Mouse (Mus musculus): ENCODE results near the gene Nipsnap1. TPM values are rescaled to one million over a fixed set of nuclear protein-coding genes. Genes with fewer than 3 reads are reported as not detected.

Nipsnap1 gene
- total RNA-seq, 4 experiments from 2014 or later, result 89.8 to 108 (median 95.7) TPM

- DNase-seq (ENCODE audit: low spot score in 2 of 2), result peak in 1 of 2 experiments; percentile 74
These were observed 8.0 kb upstream of the Nipsnap1 start for GRCm38 (mm10) chr11:4865645-4866251.

GRCm38 (mm10) chr11:4874551-4874950 lies 800 bp downstream of the Nipsnap1 start:
- DNase-seq (ENCODE audit: low spot score in 2 of 2), result no peak

- no peak for DNase-seq (ENCODE audit: low spot score in 2 of 2)
These were observed 7.3 kb downstream of the Nipsnap1 start for GRCm38 (mm10) chr11:4881087-4881486.

- DNase-seq (ENCODE audit: low spot score in 2 of 2), result no peak
These were observed 9.3 kb downstream of the Nipsnap1 start for GRCm38 (mm10) chr11:4882892-4883627.

- peak in 1 of 2 experiments; percentile 35 for DNase-seq (ENCODE audit: low spot score in 2 of 2)
These were observed 11.7 kb downstream of the Nipsnap1 start for GRCm38 (mm10) chr11:4885385-4885903.

- DNase-seq (ENCODE audit: low spot score in 2 of 2), result no peak
These were observed 13.2 kb downstream of the Nipsnap1 start for GRCm38 (mm10) chr11:4886987-4887386.

- peak; percentile 75 to 79 for DNase-seq (ENCODE audit: low spot score in 2 of 2)
These were observed 21.4 kb downstream of the Nipsnap1 start, which contains the start of gene Thoc5 for GRCm38 (mm10) chr11:4894848-4895816. Thoc5 (plus strand) TSS chr11:4895320.

GRCm38 (mm10) chr11:4900437-4900836 lies 26.7 kb downstream of the Nipsnap1 start:
- DNase-seq (ENCODE audit: low spot score in 2 of 2), result no peak

GRCm38 (mm10) chr11:4901956-4902355 lies 28.2 kb downstream of the Nipsnap1 start:
- no peak for DNase-seq (ENCODE audit: low spot score in 2 of 2)

- no peak for DNase-seq (ENCODE audit: low spot score in 2 of 2)
These were observed 32.5 kb downstream of the Nipsnap1 start for GRCm38 (mm10) chr11:4906231-4906630.

- DNase-seq (ENCODE audit: low spot score in 2 of 2), result peak in 1 of 2 experiments; percentile 60
These were observed 42.3 kb downstream of the Nipsnap1 start for GRCm38 (mm10) chr11:4916068-4916467.

- DNase-seq (ENCODE audit: low spot score in 2 of 2), result no peak
These were observed 47.5 kb downstream of the Nipsnap1 start for GRCm38 (mm10) chr11:4921281-4921680.

- DNase-seq (ENCODE audit: low spot score in 2 of 2), result no peak
These were observed 48.0 kb downstream of the Nipsnap1 start for GRCm38 (mm10) chr11:4921751-4922150.

GRCm38 (mm10) chr11:4927224-4927623 lies 53.5 kb downstream of the Nipsnap1 start:
- DNase-seq (ENCODE audit: low spot score in 2 of 2), result no peak

GRCm38 (mm10) chr11:4931009-4931601 lies 57.4 kb downstream of the Nipsnap1 start:
- no peak for DNase-seq (ENCODE audit: low spot score in 2 of 2)

- no peak for DNase-seq (ENCODE audit: low spot score in 2 of 2)
These were observed 62.5 kb downstream of the Nipsnap1 start for GRCm38 (mm10) chr11:4936243-4936642.

Small RNA genes lying within 50 kb of the gene (microRNA-seq; reads per million reads assigned to microRNA genes)
- 0.51 to 4.1 reads per million in 2 experiments for gene Mir6918

Other genes with a start within 250 kb of the Nipsnap1 start
- gene Ascc2, start 236.2 kb upstream of the Nipsnap1 start, total RNA-seq (2022), result 10 to 100 TPM; 23.2 to 28.2 (median 24.6) TPM
- gene Uqcr10, start 169.6 kb upstream of the Nipsnap1 start, total RNA-seq (2022), result 100 to 1,000 TPM; 342 to 372 (median 351) TPM
- gene Zmat5, start 169.3 kb upstream of the Nipsnap1 start, total RNA-seq (2022), result 10 to 100 TPM; 30.9 to 38.1 (median 34.9) TPM
- 100 to 1,000 TPM; 253 to 297 (median 281) TPM for gene Cabp7, start 127.2 kb upstream of the Nipsnap1 start, total RNA-seq (2022)
- gene Nf2, start 24.4 kb upstream of the Nipsnap1 start, total RNA-seq (2022), result 10 to 100 TPM; 88.0 to 96.1 (median 90.3) TPM
- 10 to 100 TPM; 38.6 to 43.8 (median 41.4) TPM for gene Thoc5, start 21.4 kb downstream of the Nipsnap1 start, total RNA-seq (2022)
- 10 to 100 TPM; 42.3 to 45.7 (median 45.6) TPM for gene Nefh, start 74.1 kb downstream of the Nipsnap1 start, total RNA-seq (2022)
- 100 to 1,000 TPM; 144 to 152 (median 150) TPM for gene Ap1b1, start 112.9 kb downstream of the Nipsnap1 start, total RNA-seq (2022)
- gene Rasl10a, start 184.2 kb downstream of the Nipsnap1 start, total RNA-seq (2022), result 10 to 100 TPM; 48.3 to 100.0 (median 69.5) TPM
- 10 to 100 TPM; 81.4 to 91.4 (median 86.0) TPM for gene Gas2l1, start 191.4 kb downstream of the Nipsnap1 start, total RNA-seq (2022)
- 10 to 100 TPM; 22.1 to 26.4 (median 24.2) TPM for gene Rhbdd3, start 225.0 kb downstream of the Nipsnap1 start, total RNA-seq (2022)
- gene Ewsr1, start 225.3 kb downstream of the Nipsnap1 start, total RNA-seq (2022), result 100 to 1,000 TPM; 333 to 412 (median 383) TPM